Mouse (Mus musculus): ENCODE measurements around the gene Klhl26.

Klhl26 gene

GRCm38 (mm10) chr8:70501820-70502529, 25.2 kb upstream of the Klhl26 start:
- no peak for DNase-seq (ENCODE audit: low read depth)

GRCm38 (mm10) chr8:70500386-70501301, 23.9 kb upstream of the Klhl26 start:
- DNase-seq (ENCODE audit: low read depth): no peak

- no peak for DNase-seq (ENCODE audit: low read depth)
These were observed 18.9 kb upstream of the Klhl26 start for GRCm38 (mm10) chr8:70495771-70496062.

GRCm38 (mm10) chr8:70495001-70495770, 18.4 kb upstream of the Klhl26 start:
- DNase-seq (ENCODE audit: low read depth): no peak

DNA sequence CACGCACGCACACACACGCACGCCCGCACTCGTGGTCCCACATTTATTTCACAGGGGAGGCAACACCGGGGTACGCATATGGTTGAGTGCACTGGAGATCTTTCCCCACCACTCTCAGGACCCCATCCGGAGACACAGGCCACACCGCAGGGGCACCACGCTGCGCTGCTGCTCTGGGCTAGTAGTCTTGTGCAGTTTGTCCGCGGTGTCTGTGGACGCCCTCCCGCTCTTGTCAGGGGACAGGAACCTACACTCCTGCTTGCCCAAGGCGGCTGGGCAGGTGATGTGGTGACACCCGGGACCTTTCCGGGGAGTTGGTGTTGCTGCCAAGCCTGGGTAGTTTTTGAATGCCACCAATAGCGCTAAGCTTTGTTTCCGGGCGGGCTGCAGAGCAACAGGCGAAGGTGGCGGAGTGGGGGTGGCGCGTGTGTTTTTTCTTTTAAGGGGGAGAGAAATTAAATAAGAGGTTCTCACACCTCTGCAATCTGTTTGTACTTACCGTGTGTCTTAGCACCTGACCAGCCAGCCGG, 17.7 kb upstream of the Klhl26 start:
- no peak for DNase-seq (ENCODE audit: low read depth)

DNA sequence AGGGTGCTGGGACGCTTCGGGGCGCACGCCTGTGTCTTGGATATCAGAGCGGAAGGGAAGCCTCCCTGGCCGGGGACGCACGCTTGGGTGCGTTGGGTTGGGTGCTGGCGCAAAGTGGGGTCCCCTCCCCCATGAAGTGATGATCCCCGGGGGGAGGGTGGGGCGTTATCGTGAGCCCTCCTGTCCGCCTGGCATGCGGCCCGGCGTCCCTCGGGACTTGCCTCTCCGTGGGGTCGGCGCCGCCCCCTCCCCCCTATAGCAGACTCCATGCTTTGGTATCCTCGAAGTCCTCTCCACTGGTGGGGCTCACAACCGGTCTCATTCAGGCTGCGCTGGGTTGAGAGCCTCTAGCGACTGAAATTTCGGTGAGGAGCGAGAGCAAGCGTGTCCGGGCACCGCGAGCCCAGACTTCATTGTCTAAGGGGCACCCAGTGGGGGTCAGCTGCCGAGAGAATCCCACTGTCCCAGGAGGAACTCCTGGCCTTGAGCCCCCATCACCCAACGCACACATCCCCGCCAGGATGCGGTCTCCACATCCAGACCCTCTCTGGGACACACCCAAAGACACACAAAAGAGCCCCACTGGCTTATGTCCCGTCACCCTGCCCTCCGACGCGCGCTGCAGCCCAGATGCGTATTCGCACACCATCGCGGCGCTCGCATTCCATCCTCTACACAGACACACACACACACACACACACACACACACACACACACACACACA, 17.1 kb upstream of the Klhl26 start:
- no peak for DNase-seq (ENCODE audit: low read depth)

- DNase-seq (ENCODE audit: low read depth): no peak
These were observed 16.2 kb upstream of the Klhl26 start, which contains the start of gene Crlf1 for GRCm38 (mm10) chr8:70492664-70493640. Gene Crlf1, plus strand, starts transcription at chr8:70493158.

DNA sequence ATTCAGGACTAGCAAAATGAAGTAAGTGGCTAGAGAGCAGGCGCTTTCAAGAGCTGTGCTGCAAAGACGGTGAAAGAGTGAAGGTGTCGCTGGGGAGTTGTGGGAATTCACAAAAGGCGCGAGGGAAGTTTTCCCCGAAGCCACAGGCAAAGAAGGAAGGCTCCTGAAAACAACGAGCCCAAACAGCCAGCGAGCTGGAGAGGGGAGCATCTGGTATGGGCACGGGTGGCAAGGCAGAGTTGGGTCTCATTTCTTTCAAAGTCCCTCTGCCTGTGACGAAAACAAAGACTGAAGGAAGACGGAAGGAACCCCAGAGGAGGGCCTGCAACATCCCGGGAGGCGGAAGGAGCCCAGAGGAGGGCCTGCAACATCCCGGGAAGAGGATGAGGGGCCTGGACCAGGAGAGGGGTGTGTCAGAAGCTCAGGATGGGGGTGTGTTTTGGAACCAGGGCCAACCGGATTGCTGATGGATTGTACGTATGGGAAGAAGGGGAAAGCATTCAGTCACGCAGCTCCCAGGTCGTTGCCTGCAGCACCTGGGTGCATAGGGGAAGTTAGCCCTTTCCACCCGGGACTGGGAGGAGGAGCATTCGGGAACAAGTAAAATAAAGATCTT, 14.2 kb upstream of the Klhl26 start:
- no peak for DNase-seq (ENCODE audit: low read depth)

GRCm38 (mm10) chr8:70490061-70490879, 13.5 kb upstream of the Klhl26 start:
- no peak for DNase-seq (ENCODE audit: low read depth)

DNA sequence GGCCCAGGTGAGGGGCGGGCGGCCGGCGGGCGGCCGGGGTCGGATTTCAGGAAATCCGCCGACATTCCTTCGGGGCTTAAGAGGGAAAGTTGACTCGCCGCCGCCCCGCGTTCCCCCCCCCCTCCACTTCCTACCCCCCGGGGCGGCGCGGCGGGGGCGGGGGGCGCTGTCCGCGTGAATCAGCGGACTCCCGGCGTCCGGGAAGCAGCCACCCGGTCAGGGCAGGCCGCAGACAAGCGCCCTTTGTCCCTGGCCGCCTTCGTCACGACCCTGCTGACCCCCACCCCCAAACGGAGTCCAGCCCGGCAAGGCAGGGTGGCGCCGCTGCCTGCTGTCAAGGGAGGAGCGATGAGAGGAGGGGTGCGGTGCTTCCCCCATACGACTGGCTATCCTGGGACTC, 12.8 kb upstream of the Klhl26 start:
- no peak for DNase-seq (ENCODE audit: low read depth)

- DNase-seq (ENCODE audit: low read depth): no peak
These were observed 12.2 kb upstream of the Klhl26 start for GRCm38 (mm10) chr8:70488931-70489470.

DNA sequence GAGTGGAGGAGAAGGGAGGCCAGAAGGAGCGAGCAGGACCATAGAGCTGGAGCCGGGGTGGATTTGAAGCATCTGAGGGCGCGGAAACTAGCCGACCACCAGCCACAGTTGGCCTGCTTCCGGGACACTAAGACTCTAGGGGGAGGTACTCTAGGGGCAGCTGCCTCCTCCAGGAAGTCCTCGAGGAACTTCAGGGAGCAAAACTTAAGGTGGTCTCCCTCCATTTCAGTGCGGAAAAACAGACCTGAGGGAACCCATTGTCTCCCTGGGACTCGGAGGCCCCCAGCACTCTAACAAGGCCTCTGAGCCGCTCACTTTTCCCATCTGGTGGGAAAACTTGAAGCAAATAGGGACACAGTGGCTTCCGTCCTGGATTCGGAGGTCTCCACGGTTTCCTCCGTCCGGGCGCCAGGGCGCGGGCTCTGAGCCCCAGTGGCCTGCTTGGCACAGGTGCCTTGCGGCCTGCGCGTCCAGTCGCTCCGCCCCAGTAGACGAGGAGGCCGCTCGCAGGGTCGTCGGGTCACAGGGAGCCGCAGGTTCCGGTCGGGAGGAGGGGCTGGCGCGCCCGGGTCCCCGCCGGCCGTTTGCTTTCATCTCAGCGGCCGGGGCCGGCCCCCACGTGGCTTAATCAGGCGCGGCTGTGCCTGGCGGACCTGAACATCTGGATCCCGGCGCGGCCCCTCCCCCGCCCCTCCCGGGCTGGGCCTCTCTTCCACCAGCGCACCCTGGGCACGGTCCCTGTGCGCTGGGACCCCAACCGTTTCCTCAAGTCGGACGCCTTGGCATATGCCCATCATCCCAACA, 11.4 kb upstream of the Klhl26 start:
- no peak for DNase-seq (ENCODE audit: low read depth)

- DNase-seq (ENCODE audit: low read depth): no peak
These were observed 10.3 kb upstream of the Klhl26 start, which contains the start of gene Tmem59l for GRCm38 (mm10) chr8:70486941-70487520. Gene Tmem59l, minus strand, starts transcription at chr8:70487358.

- DNase-seq (ENCODE audit: low read depth): no peak
These were observed 9.5 kb upstream of the Klhl26 start for GRCm38 (mm10) chr8:70486191-70486681.

DNA sequence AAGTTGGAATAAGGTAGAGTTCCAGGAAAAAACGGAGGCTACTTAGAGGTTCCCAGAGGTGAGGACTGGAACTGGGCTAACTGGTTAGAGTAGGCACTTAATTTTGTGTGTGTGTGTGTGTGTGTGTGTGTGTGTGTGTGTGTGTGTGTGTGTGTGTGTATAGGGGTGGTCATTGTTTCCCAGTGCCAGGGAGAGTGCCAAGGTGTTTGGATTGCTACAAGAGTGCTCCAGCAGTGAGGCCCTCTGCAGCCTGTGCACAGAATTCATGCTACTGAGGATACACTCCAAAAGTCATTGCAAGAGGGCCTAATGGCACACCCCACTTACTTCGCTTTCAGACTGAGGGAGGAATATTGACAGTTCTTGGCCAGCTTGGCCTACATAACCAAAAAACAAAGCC, 6.2 kb upstream of the Klhl26 start:
- DNase-seq (ENCODE audit: low read depth): no peak

GRCm38 (mm10) chr8:70481908-70482307, 5.1 kb upstream of the Klhl26 start:
- no peak for DNase-seq (ENCODE audit: low read depth)

DNA sequence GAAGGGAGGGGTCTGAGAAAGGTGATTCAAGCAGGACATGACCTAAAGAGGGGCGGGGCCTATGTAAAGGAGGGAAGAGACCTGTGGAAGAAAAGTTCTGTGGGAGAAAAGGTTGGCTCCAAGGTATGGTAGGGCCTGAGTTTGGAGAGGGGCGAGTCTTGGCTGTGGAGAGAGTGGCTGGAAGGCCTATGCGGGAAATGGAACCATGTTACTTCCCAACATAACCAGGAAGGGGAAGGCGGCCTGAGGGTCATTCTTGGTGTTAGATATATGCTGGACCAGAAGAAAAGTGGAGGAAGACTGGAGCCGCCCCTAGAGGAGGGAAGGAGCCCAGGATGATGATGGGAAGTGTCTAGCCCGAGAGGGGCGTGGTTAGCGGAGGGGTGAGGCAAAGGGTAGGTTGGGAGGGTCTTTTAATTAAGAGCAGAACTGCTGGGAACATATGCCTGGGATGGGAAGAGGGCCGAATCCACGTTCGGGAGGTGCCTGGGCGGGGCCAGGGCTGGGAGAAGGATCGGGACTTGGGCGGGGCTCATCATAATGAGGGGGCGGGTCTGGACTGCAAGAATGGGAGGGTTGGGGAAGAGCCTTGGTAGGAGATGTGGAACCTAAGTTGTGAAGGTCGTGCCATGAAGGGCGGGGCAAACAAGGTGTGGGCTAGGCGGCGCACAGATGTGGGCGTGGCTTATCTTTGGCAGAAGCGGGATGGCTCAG, 658 bp upstream of the Klhl26 start:
- DNase-seq (ENCODE audit: low read depth): no peak

Measured in fibroblast of lung, adult 2 months (primary cell).